Mouse (Mus musculus) limb, embryonic 14.5 days (tissue): ENCODE data around the gene Gm28053. TPM values are rescaled to one million over a fixed set of nuclear protein-coding genes. Genes with fewer than 3 reads are reported as not detected.

Experiments used
- ATAC-seq: fragments of 200-750 bp; cut with Nextera tagmentation; 2 replicates; pipeline ENCODE4 v1.8.0; 2017; ENCODE audit warnings: low read depth, moderate number of reproducible peaks, moderate TSS enrichment; ENCODE audit not compliant: low FRiP score
- DNase-seq: peaks from one replicate; pipeline ENCODE4 v3.0.0-alpha.2; 2015; ENCODE audit warnings: low spot score
- H3K27ac ChIP-seq: fragments of 300-500 bp; sonication (generic); replicated peaks from 2 replicates; pipeline ENCODE4 v1.5.1; 2014; ENCODE audit warnings: low read depth, mild to moderate bottlenecking, low read length, moderate library complexity, mixed read lengths
- H3K27me3 ChIP-seq: fragments of 300-500 bp; sonication (generic); 2 replicates; pipeline ENCODE4 v1.6.1; 2014; ENCODE audit warnings: low read length, mixed read lengths; ENCODE audit not compliant: control insufficient read depth, insufficient read depth
- H3K36me3 ChIP-seq: fragments of 300-500 bp; sonication (generic); 2 replicates; pipeline ENCODE4 v1.6.1; 2014; ENCODE audit warnings: mild to moderate bottlenecking, low read length, moderate library complexity, mixed read lengths; ENCODE audit not compliant: control insufficient read depth, insufficient read depth
- H3K4me1 ChIP-seq: fragments of 300-500 bp; sonication (generic); 2 replicates; pipeline ENCODE4 v1.6.1; 2014; ENCODE audit warnings: antibody characterized with exemption, low read length, mixed read lengths; ENCODE audit not compliant: control insufficient read depth, insufficient read depth
- H3K4me2 ChIP-seq: fragments of 300-500 bp; sonication (generic); replicated peaks from 2 replicates; pipeline ENCODE4 v1.6.1; 2014; ENCODE audit warnings: low read depth, mild to moderate bottlenecking, low read length, moderate library complexity; ENCODE audit not compliant: severe bottlenecking
- H3K4me3 ChIP-seq: fragments of 300-500 bp; sonication (generic); replicated peaks from 2 replicates; pipeline ENCODE4 v1.5.1; 2014; ENCODE audit warnings: low read length
- H3K9ac ChIP-seq: fragments of 300-500 bp; sonication (generic); 2 replicates; pipeline ENCODE4 v1.6.1; 2014; ENCODE audit warnings: mild to moderate bottlenecking, low read depth, low read length, moderate library complexity; ENCODE audit not compliant: severe bottlenecking
- H3K9me3 ChIP-seq: fragments of 300-500 bp; sonication (generic); 2 replicates; pipeline ENCODE4 v1.6.1; 2016; ENCODE audit warnings: low read length; ENCODE audit not compliant: control insufficient read depth
- POLR2A ChIP-seq: fragments of 200-500 bp; IDR thresholded peaks from 2 replicates; pipeline ENCODE4 v1.8.0; 2012; ENCODE audit warnings: inconsistent platforms, mild to moderate bottlenecking, moderate library complexity, borderline replicate concordance; ENCODE audit not compliant: insufficient read depth, insufficient read length; ENCODE audit errors: extremely low read depth
- WGBS: fragments of 180-500 bp; shearing (Covaris S2); extraction: QIAGEN DNeasy Blood & Tissue Kit; methylation state at CpG from one replicate; pipeline ENCODE4 v1.1.7; 2014; 5-methylcytosine and 5-hydroxymethylcytosine counted together
- polyA plus RNA-seq, 2 experiments: library from polyadenylated mRNA; depleted of rRNA in 1 of 2; stranded (reverse) in 1 of 2; unstranded in 1 of 2; fragments of >200 nt; fragmentation: Nextera tagmentation in 1 of 2; extraction: Ambion mirVana in 1 of 2; gene quantifications; 2 replicates each; pipeline versions ENCODE4 v1.2.1 to v1.2.3; 2012 to 2014

Gm28053 gene
- polyA plus RNA-seq (2012; rRNA removed) (0.82 TPM in 1 of 2 replicates, not detected in the other), polyA plus RNA-seq (2014; fragmentation: Nextera tagmentation; extraction: Ambion mirVana) (1.2 and 2.2 TPM in 2 replicates)

GRCm38 (mm10) chr6:48718455-48718854, at the start of gene Gm28053, which contains the start of gene Gimap7:
TSS of gene Gm28053 (plus strand) at chr6:48718607.
TSS of gene Gimap7 (plus strand) at chr6:48718621.
- no peak within 1 kb of the TSS for H3K4me3 ChIP-seq
- no peak within 1 kb of the TSS for H3K4me2 ChIP-seq
- no peaks in the 10 kb centered on the region for H3K4me1 ChIP-seq
- H3K9me3 ChIP-seq: no peaks in the 10 kb centered on the region
- WGBS: 47% methylated on average over 2 of the region's 2 CpGs
- TF ChIP-seq POLR2A: no peak
- no peak within 1 kb of the TSS for H3K27ac ChIP-seq
- H3K36me3 ChIP-seq: no peaks in the 10 kb centered on the region
- ATAC-seq: no peak
- no peaks in the 10 kb centered on the region for H3K27me3 ChIP-seq
- no peak within 1 kb of the TSS for H3K9ac ChIP-seq
- no peak for DNase-seq

- no peak overlapping the region for H3K4me3 ChIP-seq
- WGBS: 57% methylated on average over 2 of the region's 2 CpGs
- no peak overlapping the region for H3K27ac ChIP-seq
- no peak overlapping the region for H3K4me2 ChIP-seq
- no peak for TF ChIP-seq POLR2A
- no peak overlapping the region for H3K9ac ChIP-seq
- H3K36me3 ChIP-seq: no peaks in the 10 kb centered on the region
- ATAC-seq (no peak), DNase-seq (no peak)
- H3K27me3 ChIP-seq: no peaks in the 10 kb centered on the region
- no peaks in the 10 kb centered on the region for H3K9me3 ChIP-seq
- H3K4me1 ChIP-seq: no peaks in the 10 kb centered on the region
These were observed 48.9 kb upstream of the Gm28053 start for GRCm38 (mm10) chr6:48669446-48669969.

GRCm38 (mm10) chr6:48674291-48675058, 43.9 kb upstream of the Gm28053 start:
- Histone ChIP-seq H3K4me3 (no peak overlapping the region), H3K9me3 (no peaks in the 10 kb centered on the region), H3K4me2 (no peak overlapping the region), H3K4me1 (no peaks in the 10 kb centered on the region), H3K9ac (no peak overlapping the region), H3K27me3 (no peaks in the 10 kb centered on the region), H3K36me3 (no peaks in the 10 kb centered on the region), H3K27ac (no peak overlapping the region)
- TF ChIP-seq POLR2A: no peak
- 95% methylated on average over 9 of the region's 9 CpGs for WGBS
- DNase-seq: no peak
- ATAC-seq: no peak

- DNase-seq (no peak), ATAC-seq (no peak)
- H3K4me2 ChIP-seq: peak overlapping the region; percentile 32
- H3K9me3 ChIP-seq: no peaks in the 10 kb centered on the region
- no peak overlapping the region for H3K27ac ChIP-seq
- no peaks in the 10 kb centered on the region for H3K36me3 ChIP-seq
- no peak for TF ChIP-seq POLR2A
- no peaks in the 10 kb centered on the region for H3K27me3 ChIP-seq
- H3K9ac ChIP-seq: 0 out of 2 replicates have a peak overlapping the region, but pooled peaks have one; percentile 4
- WGBS: 49% methylated on average over 10 of the region's 10 CpGs
- H3K4me1 ChIP-seq: no peaks in the 10 kb centered on the region
- H3K4me3 ChIP-seq: peak overlapping the region; percentile 24
These were observed 42.9 kb upstream of the Gm28053 start for GRCm38 (mm10) chr6:48675400-48675930.
